Mouse (Mus musculus): Measurements from ENCODE around the gene Slc22a18. TPM values are rescaled to one million over a fixed set of nuclear protein-coding genes. Genes with fewer than 3 reads are reported as not detected.
A peak's percentile ranks its signal among the peaks of the same experiment; 100 is the strongest.
"Not testable (repeated sequence)": the region's sequence is repeated elsewhere in the genome, so short reads cannot be mapped to it uniquely, and the experiment has no call there.

The Slc22a18 gene
- polyA plus RNA-seq, 2 experiments from 2014 or later = 0.32 TPM; not detected in 1

DNA sequence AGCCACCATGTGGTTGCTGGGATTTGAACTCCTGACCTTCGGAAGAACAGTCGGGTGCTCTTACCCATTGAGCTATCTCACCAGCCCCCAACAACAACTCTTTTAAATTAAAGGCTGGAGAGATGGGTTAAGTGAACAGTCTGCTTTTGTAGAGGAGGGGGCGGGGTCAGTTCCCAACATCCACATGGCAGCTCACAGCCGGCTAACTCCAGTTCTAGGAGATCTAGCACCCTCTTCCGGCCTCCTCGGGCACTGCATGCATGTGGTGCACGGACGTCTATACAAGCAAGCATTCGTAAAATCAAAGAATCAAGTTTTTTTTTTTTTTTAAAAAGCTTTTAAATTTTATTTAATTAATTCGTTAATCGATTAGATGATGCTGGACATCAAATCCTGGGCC lies 32.3 kb downstream of the Slc22a18 start:
- no peak for ATAC-seq

GRCm38 (mm10) chr7:143506271-143506670 lies 32.7 kb downstream of the Slc22a18 start:
- ATAC-seq = no peak

- peak; percentile 57 for ATAC-seq
These were observed 33.1 kb downstream of the Slc22a18 start for GRCm38 (mm10) chr7:143506675-143507074.

GRCm38 (mm10) chr7:143509566-143509965 lies 36.0 kb downstream of the Slc22a18 start:
- ATAC-seq = no peak

DNA sequence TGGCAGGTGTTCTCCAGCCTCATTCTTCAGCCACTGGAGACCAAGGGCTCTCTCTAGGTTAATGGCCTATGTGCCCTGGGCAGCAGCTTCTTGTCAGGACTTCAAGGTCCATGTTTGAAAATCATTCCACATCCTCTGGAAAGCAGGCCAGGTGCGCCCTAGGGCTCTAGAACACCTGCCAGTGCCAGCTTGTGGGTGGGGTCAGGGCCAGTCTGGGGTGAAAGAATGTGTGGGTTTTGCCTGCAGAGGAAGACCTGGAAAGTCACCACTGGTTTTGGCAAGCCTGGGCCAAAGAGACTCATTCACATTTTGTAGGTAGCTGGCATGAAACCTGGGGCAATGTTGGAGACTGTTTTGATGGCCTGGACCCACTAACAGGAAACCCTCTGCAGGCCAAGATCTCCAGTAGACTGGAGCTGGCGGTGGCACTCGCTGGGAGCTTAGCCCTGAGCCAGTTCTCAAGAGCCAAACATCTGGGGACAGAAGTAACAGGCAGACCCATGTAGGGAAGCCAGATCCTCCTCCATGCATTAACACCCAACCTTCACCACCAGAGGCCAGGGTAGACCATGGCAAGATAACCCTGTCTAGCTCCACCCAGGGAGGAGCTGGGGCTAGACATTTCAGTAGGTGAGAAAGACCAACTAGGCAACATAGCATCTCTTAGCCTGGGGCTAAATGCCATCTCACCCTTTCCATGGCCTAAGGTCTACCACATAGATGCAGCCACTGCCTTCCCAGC lies 37.2 kb downstream of the Slc22a18 start:
- no peak for ATAC-seq

DNA sequence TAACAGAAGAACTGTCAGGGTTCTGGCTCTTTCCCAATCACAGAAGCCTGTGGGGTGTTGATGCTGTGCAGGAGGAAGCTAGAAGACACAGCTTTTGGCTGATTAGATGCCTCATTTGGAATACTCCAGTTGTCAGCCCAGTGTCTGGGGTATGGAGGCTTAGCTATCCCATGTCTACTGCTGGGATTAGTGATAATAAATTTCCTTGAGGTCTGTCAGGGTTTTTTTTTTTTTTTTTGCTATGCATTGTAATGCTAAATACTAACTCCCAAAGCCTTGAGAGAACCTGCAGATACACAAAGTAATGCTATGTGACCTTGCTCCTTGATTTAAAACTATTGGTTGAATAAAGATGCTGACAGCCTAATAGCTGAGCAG lies 37.8 kb downstream of the Slc22a18 start:
- ATAC-seq = no peak

DNA sequence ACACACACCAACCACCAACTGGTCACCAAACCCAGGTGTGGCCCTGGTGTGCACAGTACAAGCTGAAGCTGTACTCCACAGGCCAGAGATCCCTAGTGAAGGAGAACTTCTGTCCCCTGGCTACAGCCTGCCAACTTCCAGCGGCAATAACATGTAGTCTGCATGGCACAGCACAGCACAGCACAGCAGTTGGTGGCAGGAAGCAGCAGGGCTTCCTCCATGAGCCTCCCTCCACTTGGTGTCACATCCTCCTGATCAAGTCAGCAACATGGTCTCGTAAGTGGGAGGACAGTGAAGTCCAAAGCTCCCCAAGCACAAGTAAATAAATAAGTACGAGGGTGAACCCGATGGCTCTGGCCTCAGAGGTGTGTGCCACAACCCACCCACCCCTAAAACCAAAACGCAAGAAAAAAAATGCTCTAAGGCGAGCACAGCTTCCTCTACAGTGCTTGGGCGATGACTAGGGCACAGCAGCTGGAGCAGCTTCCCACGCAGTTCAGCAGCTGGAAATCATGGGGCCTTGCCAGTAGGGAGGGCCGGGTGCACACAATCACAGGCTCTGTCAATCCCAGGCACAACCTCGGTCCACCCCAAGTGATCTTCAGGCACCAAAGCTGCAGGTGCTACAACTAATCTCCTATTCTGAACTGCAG lies 40.4 kb downstream of the Slc22a18 start:
- no peak for ATAC-seq

DNA sequence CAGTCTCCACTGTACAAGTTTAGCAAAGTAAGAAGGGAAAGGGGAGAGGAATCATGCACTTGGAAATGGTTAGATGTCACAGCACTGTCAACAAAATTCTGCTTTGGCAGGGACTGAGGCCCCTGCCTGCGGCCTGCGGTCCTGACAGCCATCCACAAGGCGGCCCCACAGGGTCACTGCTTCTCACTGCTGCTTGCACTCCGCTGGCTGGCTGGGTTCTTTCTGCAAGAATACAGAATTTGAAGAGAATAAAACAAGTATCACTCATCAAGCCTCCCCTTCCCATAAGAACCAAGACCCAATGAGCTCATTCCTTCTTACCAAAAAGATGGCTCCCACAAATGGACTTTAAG lies 40.9 kb downstream of the Slc22a18 start:
- no peak for ATAC-seq

DNA sequence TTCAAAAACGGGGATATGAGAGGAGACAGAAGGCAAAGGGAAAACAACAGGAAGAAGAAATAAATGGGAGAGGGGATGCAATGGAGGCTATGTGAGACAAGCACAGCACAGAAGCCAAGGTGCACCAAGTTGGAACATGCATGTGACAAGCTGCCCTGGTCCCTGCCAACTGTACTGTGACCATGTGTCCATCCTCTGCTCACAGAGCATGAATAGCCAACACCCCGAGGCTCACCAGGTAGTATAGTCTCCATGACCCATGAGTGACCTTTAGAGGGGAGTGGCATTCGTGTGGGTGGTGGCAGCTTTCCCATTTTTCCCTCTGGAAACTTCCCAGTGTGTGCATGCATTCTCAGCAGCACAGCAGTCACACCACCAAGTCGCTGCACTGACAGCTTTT lies 45.8 kb downstream of the Slc22a18 start:
- no peak for ATAC-seq

GRCm38 (mm10) chr7:143532410-143532809 lies 58.9 kb downstream of the Slc22a18 start:
- no peak for ATAC-seq

DNA sequence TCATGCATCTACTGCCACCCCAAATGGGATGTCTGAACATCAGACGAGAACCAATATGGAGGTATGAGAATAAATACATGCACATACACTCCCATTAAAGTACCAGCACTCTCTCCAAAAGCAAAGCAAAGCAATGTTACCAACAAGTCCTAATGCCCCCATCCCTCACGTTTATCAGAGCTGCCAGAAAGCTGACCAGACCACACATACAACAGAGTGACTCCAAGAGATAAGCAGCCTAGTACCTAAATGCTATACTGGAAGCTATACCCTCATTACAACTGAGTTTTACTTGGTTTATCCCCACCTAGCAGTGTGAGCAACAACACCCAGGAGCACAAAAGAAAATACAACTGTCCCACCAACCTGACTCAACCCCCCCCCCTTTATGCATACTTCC lies 59.7 kb downstream of the Slc22a18 start:
- ATAC-seq = no peak

DNA sequence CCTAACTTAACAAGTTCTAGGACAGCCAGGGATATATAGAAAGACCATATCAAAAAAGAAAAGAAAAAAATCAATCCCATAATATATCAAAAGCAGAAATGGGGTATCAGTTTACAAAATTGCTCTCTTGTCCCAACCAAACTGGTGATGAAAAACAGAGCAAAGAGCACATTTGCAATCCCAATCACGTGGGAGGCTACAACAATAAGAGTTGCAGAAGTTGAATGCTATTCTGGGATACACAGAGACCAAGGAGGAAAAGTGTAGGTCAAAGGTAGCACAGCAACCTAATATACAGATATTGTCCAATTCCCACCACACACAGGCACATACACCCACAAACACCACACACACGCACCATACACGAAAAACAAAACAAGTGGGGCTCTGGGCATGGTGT lies 62.7 kb downstream of the Slc22a18 start:
- ATAC-seq = no peak

DNA sequence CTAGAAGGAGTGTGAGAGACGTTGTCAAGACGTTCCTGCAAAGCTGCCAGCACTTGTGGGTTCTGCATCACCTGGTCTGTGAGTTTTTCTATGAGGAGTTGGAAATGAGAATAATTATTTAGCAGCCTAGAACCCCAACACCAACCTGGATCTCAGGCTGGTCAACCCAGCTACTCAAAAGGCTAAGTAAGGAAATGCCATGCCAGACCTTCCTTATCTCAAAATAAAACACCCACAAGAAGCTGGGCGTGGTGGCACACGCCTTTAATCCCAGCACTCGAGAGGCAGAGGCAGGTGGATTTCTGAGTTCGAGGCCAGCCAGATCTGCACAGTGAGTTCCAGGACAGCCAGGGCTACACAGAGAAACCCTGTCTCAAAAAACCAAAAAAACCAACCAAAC lies 64.7 kb downstream of the Slc22a18 start:
- not testable (repeated sequence) for ATAC-seq

DNA sequence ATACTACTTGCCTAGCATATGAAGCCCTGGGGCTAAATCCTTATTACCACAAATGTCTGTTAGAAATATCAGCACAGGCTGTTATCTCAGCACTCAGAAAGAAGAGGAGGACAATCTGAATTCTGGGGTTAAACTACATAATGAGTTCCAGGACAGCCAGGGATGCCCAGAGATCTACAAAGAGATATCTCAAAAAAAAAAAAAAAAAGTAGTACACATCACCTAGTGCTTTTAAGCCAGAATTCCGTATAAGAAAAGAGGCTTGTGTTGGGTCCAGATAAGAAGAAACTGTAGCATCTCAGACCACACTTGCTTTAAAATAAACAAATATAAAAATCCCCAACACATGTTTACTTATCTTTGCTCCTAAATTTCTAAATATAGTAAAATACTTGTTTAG lies 65.1 kb downstream of the Slc22a18 start:
- ATAC-seq = no peak

DNA sequence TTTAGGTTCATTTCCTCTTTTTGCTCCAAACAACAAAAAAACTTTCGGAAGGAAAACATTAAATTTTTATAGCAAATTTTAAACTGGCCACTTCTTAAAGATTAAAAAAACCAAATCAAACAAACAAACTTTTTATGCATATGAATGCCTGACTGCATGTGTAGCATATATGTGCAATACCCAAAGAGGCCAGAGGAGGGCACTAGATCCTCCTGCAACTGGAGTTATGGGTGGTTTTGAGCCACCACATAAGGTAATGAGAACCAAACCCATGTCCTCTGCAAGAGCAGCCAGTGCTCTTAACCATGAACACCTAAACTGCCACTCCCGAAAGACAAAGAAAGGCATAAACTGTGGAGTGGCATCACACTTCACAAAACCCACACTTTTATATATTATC lies 70.8 kb downstream of the Slc22a18 start:
- no peak for ATAC-seq

- ATAC-seq = peak; percentile 2
These were observed 73.0 kb downstream of the Slc22a18 start for GRCm38 (mm10) chr7:143546554-143546953.

- ATAC-seq = peak; percentile 43
These were observed 74.9 kb downstream of the Slc22a18 start for GRCm38 (mm10) chr7:143548231-143548961.

Other genes starting within 250 kb of the Slc22a18 start
- gene Cdkn1c, start 12.7 kb upstream of the Slc22a18 start, polyA plus RNA-seq (2017; shearing (Covaris generic)) = under 1 TPM; 0.24 to 0.41 TPM
- gene Phlda2, start 29.4 kb downstream of the Slc22a18 start, polyA plus RNA-seq (2017; shearing (Covaris generic)) = not detected
- 100 to 1,000 TPM; 246 to 261 TPM for gene Nap1l4, start 75.4 kb downstream of the Slc22a18 start, polyA plus RNA-seq (2017; shearing (Covaris generic))
- gene Cars, start 126.4 kb downstream of the Slc22a18 start, polyA plus RNA-seq (2017; shearing (Covaris generic)) = 10 to 100 TPM; 26.1 to 30.4 TPM
- 100 to 1,000 TPM in 1 of 2 experiments, 10 to 100 TPM in 1; 96.1 to 107 TPM for gene Tnfrsf26, start 155.0 kb downstream of the Slc22a18 start, polyA plus RNA-seq (2017; shearing (Covaris generic))
- 10 to 100 TPM; 14.7 to 16.2 TPM for gene Tnfrsf22, start 175.9 kb downstream of the Slc22a18 start, polyA plus RNA-seq (2017; shearing (Covaris generic))
- 1 to 10 TPM; 2.1 to 3.3 TPM for gene Tnfrsf23, start 212.1 kb downstream of the Slc22a18 start, polyA plus RNA-seq (2017; shearing (Covaris generic))